Mouse (Mus musculus) cerebellum, adult 2 months (tissue): ENCODE data around the gene Ncaph2.
A peak's percentile ranks its signal among the peaks of the same experiment; 100 is the strongest.

Experiments
- CTCF ChIP-seq: fragments of 200-500 bp; IDR thresholded peaks from 2 replicates; pipeline ENCODE4 v1.5.1; 2011; ENCODE audit warnings: low read depth, mild to moderate bottlenecking, control low read depth, low read length, moderate library complexity, borderline replicate concordance; ENCODE audit not compliant: insufficient read depth
- POLR2A ChIP-seq: fragments of 200-500 bp; IDR thresholded peaks from 2 replicates; pipeline ENCODE4 v1.6.1; 2011; ENCODE audit warnings: low read length, control low read depth, borderline replicate concordance; ENCODE audit not compliant: insufficient read depth

- peak; percentile 20; the same call in 1 of the 2 replicates for TF ChIP-seq CTCF
- TF ChIP-seq POLR2A: no peak
These were observed 39.4 kb upstream of the Ncaph2 start for GRCm38 (mm10) chr15:89316146-89316545.
